Mouse (Mus musculus) spleen, adult 2 months (tissue): ENCODE data around the gene Gm10282.

Experiments
- CTCF ChIP-seq: fragments of 200-500 bp; IDR thresholded peaks from 2 replicates; pipeline ENCODE4 v1.5.1; 2011; ENCODE audit warnings: mild to moderate bottlenecking, inconsistent platforms; ENCODE audit not compliant: insufficient read depth, insufficient read length, insufficient replicate concordance; ENCODE audit errors: extremely low read depth
- POLR2A ChIP-seq: fragments of 200-500 bp; IDR thresholded peaks from 2 replicates; pipeline ENCODE4 v1.6.1; 2011; ENCODE audit warnings: low read depth, low read length, inconsistent platforms

DNA sequence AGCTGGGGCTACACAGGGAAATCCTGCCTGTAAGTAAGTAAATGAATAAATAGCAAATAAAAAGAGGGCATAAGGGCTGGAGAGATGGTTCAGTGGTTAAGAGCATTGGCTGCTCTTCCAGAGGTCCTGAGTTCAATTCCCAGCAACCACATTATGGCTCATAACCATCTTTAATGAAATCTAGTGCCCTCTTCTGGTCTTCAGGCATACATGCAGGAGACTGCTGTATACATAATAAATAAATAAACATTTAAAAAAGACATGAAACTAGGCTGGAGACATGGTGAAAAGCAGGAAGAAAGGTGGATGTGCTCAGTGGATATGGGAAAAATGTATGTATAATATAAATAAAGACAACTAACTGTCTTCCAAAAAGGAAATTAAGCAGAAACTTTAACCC, 11.8 kb downstream of the Gm10282 start:
- no peak for TF ChIP-seq CTCF
- TF ChIP-seq POLR2A = no peak
